Mouse (Mus musculus) MEL (cell line): ENCODE data around the gene Olfr1231. TPM values are rescaled to one million over a fixed set of nuclear protein-coding genes. Genes with fewer than 3 reads are reported as not detected.

Experiments used
- DNase-seq: peaks from one replicate; pipeline ENCODE4 v3.0.0; 2011; ENCODE audit warnings: low read depth, low spot score
- H3K27ac ChIP-seq: 2 replicates; pipeline ENCODE4 v1.5.1; 2012; ENCODE audit warnings: low read depth, mild to moderate bottlenecking, control low read depth, low read length, moderate library complexity; ENCODE audit not compliant: control insufficient read depth
- H3K27me3 ChIP-seq, 2 experiments: fragments of 150-350 bp in 1 of 2; sonication (generic) in 1 of 2; 2 replicates each; pipeline ENCODE4 v1.6.1; 2012; ENCODE audit warnings: low read length in 2 of 2, mild to moderate bottlenecking in 2 of 2, improper control_type of control experiment in 1 of 2, moderate library complexity in 1 of 2; ENCODE audit not compliant: insufficient read depth in 2 of 2, control insufficient read depth in 1 of 2
- H3K36me3 ChIP-seq, 2 experiments: 2 replicates each; pipeline ENCODE4 v1.6.1; 2012 to 2014; ENCODE audit warnings: low read length in 2 of 2, improper control_type of control experiment in 1 of 2, inconsistent platforms in 1 of 2, mild to moderate bottlenecking in 1 of 2; ENCODE audit not compliant: insufficient read depth in 2 of 2, control insufficient read depth in 1 of 2
- H3K4me1 ChIP-seq, 2 experiments: fragments of 150-350 bp in 1 of 2; sonication (generic) in 1 of 2; 2 replicates each; pipeline ENCODE4 v1.6.1; 2012; ENCODE audit warnings: low read length in 2 of 2, improper control_type of control experiment in 1 of 2, mild to moderate bottlenecking in 1 of 2; ENCODE audit not compliant: insufficient read depth in 2 of 2, control insufficient read depth in 1 of 2
- H3K4me3 ChIP-seq, 2 experiments: fragments of 150-350 bp in 1 of 2; sonication (generic) in 1 of 2; 2 replicates each; pipeline ENCODE4 v1.5.1; 2012; ENCODE audit warnings: low read depth in 2 of 2, low read length in 2 of 2, mild to moderate bottlenecking in 2 of 2, moderate library complexity in 2 of 2, control low read depth in 1 of 2, improper control_type of control experiment in 1 of 2; ENCODE audit not compliant: control insufficient read depth in 1 of 2, insufficient read depth in 1 of 2
- H3K79me2 ChIP-seq: 2 replicates; pipeline ENCODE4 v1.6.1; 2012; ENCODE audit warnings: mild to moderate bottlenecking, low read length, moderate library complexity; ENCODE audit not compliant: control insufficient read depth, poor library complexity, insufficient read depth
- H3K9ac ChIP-seq: 2 replicates; pipeline ENCODE4 v1.6.1; 2012; ENCODE audit warnings: low read depth, mild to moderate bottlenecking, control low read depth, low read length, moderate library complexity; ENCODE audit not compliant: control insufficient read depth, poor library complexity, severe bottlenecking
- H3K9me3 ChIP-seq: fragments of 150-350 bp; sonication (generic); replicated peaks from 2 replicates; pipeline ENCODE4 v1.6.1; 2012; ENCODE audit warnings: mild to moderate bottlenecking, low read length, improper control_type of control experiment, moderate library complexity; ENCODE audit not compliant: insufficient read depth
- BHLHE40 ChIP-seq: IDR thresholded peaks from 2 replicates; pipeline ENCODE4 v1.6.1; 2012; ENCODE audit warnings: low read depth, mild to moderate bottlenecking, inconsistent platforms, low read length, improper control_type of control experiment, borderline replicate concordance
- E2F4 ChIP-seq: IDR thresholded peaks from 2 replicates; pipeline ENCODE4 v1.6.1; 2011; ENCODE audit warnings: low read depth, low read length, improper control_type of control experiment, borderline replicate concordance
- ETS1 ChIP-seq: IDR thresholded peaks from 2 replicates; pipeline ENCODE4 v1.6.1; 2012; ENCODE audit warnings: low read depth, mild to moderate bottlenecking, inconsistent platforms, low read length, improper control_type of control experiment, moderate library complexity
- GABPA ChIP-seq: IDR thresholded peaks from 2 replicates; pipeline ENCODE4 v1.6.1; 2012; ENCODE audit warnings: low read depth, mild to moderate bottlenecking, inconsistent platforms, low read length, improper control_type of control experiment, moderate library complexity
- JUND ChIP-seq: IDR thresholded peaks from 2 replicates; pipeline ENCODE4 v1.6.1; 2011; ENCODE audit warnings: low read depth, mild to moderate bottlenecking, improper control_type of control experiment, low read length
- KAT2A ChIP-seq: conservative IDR thresholded peaks from 2 replicates; pipeline ENCODE4 v1.6.1; 2012; ENCODE audit warnings: low read depth, low read length, improper control_type of control experiment, inconsistent platforms
- MAFK ChIP-seq: IDR thresholded peaks from 2 replicates; pipeline ENCODE4 v1.6.1; 2011; ENCODE audit warnings: low read depth, mild to moderate bottlenecking, low read length, improper control_type of control experiment, borderline replicate concordance
- MAX ChIP-seq: IDR thresholded peaks from 2 replicates; pipeline ENCODE4 v1.6.1; 2011; ENCODE audit warnings: low read length, improper control_type of control experiment
- MAZ ChIP-seq: IDR thresholded peaks from 2 replicates; pipeline ENCODE4 v1.6.1; 2012; ENCODE audit warnings: low read depth, mild to moderate bottlenecking, inconsistent platforms, low read length, improper control_type of control experiment
- MXI1 ChIP-seq: IDR thresholded peaks from 2 replicates; pipeline ENCODE4 v1.6.1; 2011; ENCODE audit warnings: mild to moderate bottlenecking, low read depth, low read length, improper control_type of control experiment
- MYC ChIP-seq: IDR thresholded peaks from 2 replicates; pipeline ENCODE4 v1.6.1; 2011; ENCODE audit warnings: low read depth, mild to moderate bottlenecking, low read length, improper control_type of control experiment, moderate library complexity
- NELFE ChIP-seq: IDR thresholded peaks from 2 replicates; pipeline ENCODE4 v1.6.1; 2011; ENCODE audit warnings: low read depth, low read length, improper control_type of control experiment
- NRF1 ChIP-seq: IDR thresholded peaks from 2 replicates; pipeline ENCODE4 v1.6.1; 2014; ENCODE audit warnings: low read depth, mild to moderate bottlenecking, inconsistent platforms, low read length, improper control_type of control experiment, moderate library complexity; ENCODE audit not compliant: poor library complexity, insufficient read depth, severe bottlenecking
- POLR2A ChIP-seq, 2 experiments: IDR thresholded peaks; 2 replicates each; pipeline ENCODE4 v1.6.1; 2011 to 2012; ENCODE audit warnings: low read length in 2 of 2, mild to moderate bottlenecking in 2 of 2, control low read depth in 1 of 2, improper control_type of control experiment in 1 of 2, low read depth in 1 of 2, moderate library complexity in 1 of 2; ENCODE audit not compliant: control insufficient read depth in 1 of 2, insufficient read depth in 1 of 2, poor library complexity in 1 of 2
- POLR2AphosphoS2 ChIP-seq: IDR thresholded peaks from 2 replicates; pipeline ENCODE4 v1.6.1; 2011; ENCODE audit warnings: low read length, improper control_type of control experiment
- RAD21 ChIP-seq: IDR thresholded peaks from 2 replicates; pipeline ENCODE4 v1.6.1; 2011; ENCODE audit warnings: mild to moderate bottlenecking, low read depth, low read length, improper control_type of control experiment
- TCF12 ChIP-seq: IDR thresholded peaks from 2 replicates; pipeline ENCODE4 v1.6.1; 2014; ENCODE audit warnings: low read depth, mild to moderate bottlenecking, inconsistent platforms, low read length, improper control_type of control experiment, moderate library complexity
- USF1 ChIP-seq: IDR thresholded peaks from 2 replicates; pipeline ENCODE4 v1.6.1; 2014; ENCODE audit warnings: low read depth, mild to moderate bottlenecking, inconsistent platforms, low read length, improper control_type of control experiment, moderate library complexity
- ZKSCAN1 ChIP-seq: IDR thresholded peaks from 2 replicates; pipeline ENCODE4 v1.6.1; 2012; ENCODE audit warnings: low read depth, mild to moderate bottlenecking, inconsistent platforms, low read length, improper control_type of control experiment, moderate library complexity
- ZNF384 ChIP-seq: IDR thresholded peaks from 2 replicates; pipeline ENCODE4 v1.6.1; 2012; ENCODE audit warnings: low read depth, mild to moderate bottlenecking, inconsistent platforms, low read length, improper control_type of control experiment
- polyA plus RNA-seq, 2 experiments: library from polyadenylated mRNA; stranded (reverse) in 1 of 2; unstranded in 1 of 2; fragments of >175 nt in 1 of 2; fragments of >200 nt in 1 of 2; gene quantifications; 2 replicates each; pipeline versions ENCODE4 v1.2.1 to v1.2.4; 2012; ENCODE audit warnings: low replicate concordance in 2 of 2, low read depth in 1 of 2; ENCODE audit not compliant: insufficient read length in 2 of 2, insufficient read depth in 1 of 2, missing spikeins in 1 of 2
- total RNA-seq: library from RNA; depleted of rRNA; stranded (reverse); fragments of 300-350 nt; gene quantifications from 2 replicates; pipeline ENCODE4 v1.2.3, GENCODE M21; 2012; rRNA removed

Gene Olfr1231
- total and polyA plus RNA-seq, 3 experiments = not detected

DNA sequence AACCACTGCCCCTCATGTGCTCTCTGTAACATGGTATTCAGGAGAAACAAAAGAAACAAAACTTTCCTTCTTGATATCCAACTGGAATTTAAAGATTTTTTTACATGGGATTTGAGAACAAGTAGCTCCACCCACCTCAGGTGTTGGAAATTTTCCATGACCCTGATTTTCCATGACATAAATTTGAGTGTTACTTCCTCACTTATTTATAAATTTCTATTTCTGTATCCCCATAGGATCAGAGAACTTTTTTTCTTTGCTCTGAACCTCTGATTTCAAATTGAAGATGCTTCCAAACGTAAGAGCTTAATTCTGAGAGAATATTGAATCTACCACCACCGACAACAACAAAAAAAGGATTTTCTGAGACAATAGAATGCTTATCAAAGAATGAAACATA lies 19.0 kb downstream of the Olfr1231 start, which contains the start of gene Olfr1229:
Gene Olfr1229, minus strand, starts transcription at position 101 of the 400 bp plus-strand sequence.
- Histone ChIP-seq H3K79me2 (no peaks in the 10 kb centered on the region), H3K4me3 (no peak within 1 kb of the TSS), H3K9ac (no peak within 1 kb of the TSS), H3K27me3 (no peaks in the 10 kb centered on the region), H3K4me1 (no peaks in the 10 kb centered on the region), H3K36me3 (no peaks in the 10 kb centered on the region), H3K9me3 (no peaks in the 10 kb centered on the region), H3K27ac (no peak within 1 kb of the TSS)
- no peak for TF ChIP-seq ZNF384
- no peak for DNase-seq

DNA sequence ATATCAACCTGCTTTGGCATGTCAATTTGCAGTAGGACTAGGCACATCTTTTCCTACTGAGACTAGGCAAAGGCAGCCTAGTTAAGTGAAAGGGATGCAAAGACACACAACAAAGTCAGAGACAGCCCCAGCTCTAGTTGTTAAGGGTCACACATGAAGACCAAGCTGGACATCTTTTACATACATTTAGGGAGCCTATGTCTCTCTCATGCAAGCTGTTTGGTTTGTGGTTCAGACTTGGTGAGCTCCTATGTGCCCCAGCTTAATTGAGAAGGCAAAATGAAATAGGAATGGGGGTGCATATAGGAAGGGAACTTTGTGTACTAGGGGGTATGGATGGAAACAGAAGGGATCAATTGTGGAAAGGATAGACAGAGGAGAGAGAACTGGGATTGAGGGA lies 52.9 kb downstream of the Olfr1231 start, which contains the start of gene Olfr1228:
Gene Olfr1228, minus strand, starts transcription at position 101 of the 400 bp plus-strand sequence.
- Histone ChIP-seq H3K4me1 (no peaks in the 10 kb centered on the region), H3K27me3 (no peaks in the 10 kb centered on the region), H3K79me2 (no peaks in the 10 kb centered on the region), H3K27ac (no peak within 1 kb of the TSS), H3K36me3 (no peaks in the 10 kb centered on the region), H3K9ac (no peak within 1 kb of the TSS), H3K4me3 (no peak within 1 kb of the TSS), H3K9me3 (no peaks in the 10 kb centered on the region)
- TF ChIP-seq MAX (no peak), USF1 (no peak), MYC (no peak), ETS1 (no peak), RAD21 (no peak), JUND (no peak), NRF1 (no peak), KAT2A (no peak), BHLHE40 (no peak), MAFK (no peak), ZNF384 (no peak), POLR2A (IDR thresholded peaks at IDR 0.05; ENCODE audit: control insufficient read depth in 1 of 2, insufficient read depth in 1 of 2, low read depth in 1 of 2, low read length in 2 of 2, poor library complexity in 1 of 2) (no peak), ZKSCAN1 (no peak), MXI1 (no peak), POLR2AphosphoS2 (no peak), NELFE (no peak), TCF12 (no peak), E2F4 (no peak), MAZ (no peak), GABPA (no peak)
- DNase-seq = no peak

Other genes with a start within 250 kb of the Olfr1231 start
- gene Olfr1218, start 245.9 kb downstream of the Olfr1231 start, total RNA-seq = not detected in 2 replicates
- gene Olfr1218, start 245.9 kb downstream of the Olfr1231 start, polyA plus RNA-seq = not detected
- not detected in 2 replicates for gene Olfr1219, start 223.6 kb downstream of the Olfr1231 start, total RNA-seq
- gene Olfr1219, start 223.6 kb downstream of the Olfr1231 start, polyA plus RNA-seq = not detected
- not detected in 2 replicates for gene Olfr1220, start 200.2 kb downstream of the Olfr1231 start, total RNA-seq
- not detected for gene Olfr1220, start 200.2 kb downstream of the Olfr1231 start, polyA plus RNA-seq
- gene Olfr1221, start 189.8 kb downstream of the Olfr1231 start, total RNA-seq = not detected in 2 replicates
- gene Olfr1221, start 189.8 kb downstream of the Olfr1231 start, polyA plus RNA-seq = not detected
- not detected in 2 replicates for gene Olfr1222, start 174.0 kb downstream of the Olfr1231 start, total RNA-seq
- gene Olfr1222, start 174.0 kb downstream of the Olfr1231 start, polyA plus RNA-seq = not detected
- not detected in 2 replicates for gene Olfr1223, start 155.5 kb downstream of the Olfr1231 start, total RNA-seq
- gene Olfr1223, start 155.5 kb downstream of the Olfr1231 start, polyA plus RNA-seq = not detected
- not detected in 2 replicates for gene Olfr1224-ps1, start 143.0 kb downstream of the Olfr1231 start, total RNA-seq
- not detected for gene Olfr1224-ps1, start 143.0 kb downstream of the Olfr1231 start, polyA plus RNA-seq
- not detected in 2 replicates for gene Olfr1225, start 132.4 kb downstream of the Olfr1231 start, total RNA-seq
- gene Olfr1225, start 132.4 kb downstream of the Olfr1231 start, polyA plus RNA-seq = not detected
- gene Olfr1226, start 107.0 kb downstream of the Olfr1231 start, total RNA-seq = not detected in 2 replicates
- gene Olfr1226, start 107.0 kb downstream of the Olfr1231 start, polyA plus RNA-seq = not detected
- gene Olfr1228, start 53.0 kb downstream of the Olfr1231 start, total RNA-seq = not detected in 2 replicates
- gene Olfr1228, start 53.0 kb downstream of the Olfr1231 start, polyA plus RNA-seq = not detected
- not detected in 2 replicates for gene Olfr1229, start 19.1 kb downstream of the Olfr1231 start, total RNA-seq
- gene Olfr1229, start 19.1 kb downstream of the Olfr1231 start, polyA plus RNA-seq = not detected
- not detected in 2 replicates for gene Olfr1230, start 9.8 kb downstream of the Olfr1231 start, total RNA-seq
- not detected for gene Olfr1230, start 9.8 kb downstream of the Olfr1231 start, polyA plus RNA-seq
- gene Olfr1232, start 22.6 kb upstream of the Olfr1231 start, total RNA-seq = not detected in 2 replicates
- gene Olfr1232, start 22.6 kb upstream of the Olfr1231 start, polyA plus RNA-seq = not detected
- gene Olfr1233, start 35.3 kb upstream of the Olfr1231 start, total RNA-seq = not detected in 2 replicates
- not detected for gene Olfr1233, start 35.3 kb upstream of the Olfr1231 start, polyA plus RNA-seq
- gene Olfr1234, start 57.8 kb upstream of the Olfr1231 start, total RNA-seq = not detected in 2 replicates
- gene Olfr1234, start 57.8 kb upstream of the Olfr1231 start, polyA plus RNA-seq = not detected
- not detected in 2 replicates for gene Olfr1238, start 102.6 kb upstream of the Olfr1231 start, total RNA-seq
- under 1 TPM in 1 of 2 experiments, not detected in 1; 0.01 TPM for gene Olfr1238, start 102.6 kb upstream of the Olfr1231 start, polyA plus RNA-seq
- gene Olfr1239, start 113.3 kb upstream of the Olfr1231 start, total RNA-seq = not detected in 2 replicates
- not detected for gene Olfr1239, start 113.3 kb upstream of the Olfr1231 start, polyA plus RNA-seq
- not detected in 2 replicates for gene Olfr1240, start 135.9 kb upstream of the Olfr1231 start, total RNA-seq
- not detected for gene Olfr1240, start 135.9 kb upstream of the Olfr1231 start, polyA plus RNA-seq
- gene Olfr1241, start 180.1 kb upstream of the Olfr1231 start, total RNA-seq = not detected in 2 replicates
- gene Olfr1241, start 180.1 kb upstream of the Olfr1231 start, polyA plus RNA-seq = not detected
- not detected in 2 replicates for gene Olfr1242, start 191.3 kb upstream of the Olfr1231 start, total RNA-seq
- gene Olfr1242, start 191.3 kb upstream of the Olfr1231 start, polyA plus RNA-seq = not detected
- gene Olfr1243, start 224.4 kb upstream of the Olfr1231 start, total RNA-seq = not detected in 2 replicates
- not detected for gene Olfr1243, start 224.4 kb upstream of the Olfr1231 start, polyA plus RNA-seq